ENCODE assay signal across 25 mouse cellular contexts in the genomic region with DNA sequence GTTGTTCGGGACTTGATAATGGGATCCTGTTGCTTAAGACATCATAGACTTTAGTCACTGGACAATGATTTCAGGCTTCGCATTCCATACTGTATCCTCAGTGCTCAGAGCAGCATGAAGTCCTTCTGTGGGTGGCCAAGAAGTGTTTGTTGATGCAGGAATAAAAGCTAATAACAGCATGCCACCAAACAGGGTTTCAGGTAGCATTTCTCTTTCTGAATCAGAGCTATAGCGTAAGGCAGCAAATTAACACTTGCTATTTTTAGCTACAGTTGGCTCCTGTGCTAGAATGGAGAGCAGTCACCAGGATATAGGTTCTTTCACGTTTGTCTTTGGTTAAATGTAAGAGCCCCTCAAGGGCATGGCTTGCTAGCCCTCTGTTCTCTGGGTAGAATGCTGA. TPM values are rescaled to one million over a fixed set of nuclear protein-coding genes. Genes with fewer than 3 reads are reported as not detected.
DNase-seq lines count a peak whose midpoint lies in the region; ATAC-seq and TF ChIP-seq lines count a peak whose summit lies in the region.
"Had no signal": no experiment of that assay in that cellular context is flagged by ENCODE, and none has a peak within 500 bp of the region (broad histone marks: within the 10 kb centered on the region; RNA-seq: fewer than 3 reads in every experiment).

No protein-coding gene starts in this region.

- no peak overlapping the region for H3K4me3 ChIP-seq in forebrain, embryonic 15.5 days
- H3K4me3 ChIP-seq in forebrain, embryonic 16.5 days (replicated peaks; ENCODE audit: low read length): no peak overlapping the region
- H3K4me3 ChIP-seq in midbrain, embryonic 11.5 days (ENCODE audit: low read depth, low read length): no peak overlapping the region
- H3K4me3 ChIP-seq in midbrain, embryonic 13.5 days (replicated peaks): no peak overlapping the region
- H3K4me3 ChIP-seq: embryonic facial prominence, embryonic 12.5 days; embryonic facial prominence, embryonic 15.5 days; hindbrain, embryonic 12.5 days; hindbrain, embryonic 15.5 days; intestine, embryonic 15.5 days had no signal

- H3K4me1 ChIP-seq in forebrain, embryonic 15.5 days: no peaks in the 10 kb centered on the region
- peaks cover 4% of the 10 kb centered on the region; the same call in 1 of the 2 replicates for H3K4me1 ChIP-seq in forebrain, embryonic 16.5 days (replicated peaks; ENCODE audit: control insufficient read depth, insufficient read depth, low read length)
- H3K4me1 ChIP-seq in midbrain, embryonic 11.5 days (ENCODE audit: control insufficient read depth, insufficient read depth, low read length): no peaks in the 10 kb centered on the region
- H3K4me1 ChIP-seq in midbrain, embryonic 13.5 days (replicated peaks): no peaks in the 10 kb centered on the region
- H3K4me1 ChIP-seq: embryonic facial prominence, embryonic 12.5 days; embryonic facial prominence, embryonic 15.5 days; hindbrain, embryonic 15.5 days; intestine, embryonic 15.5 days had no signal

- TF ChIP-seq POLR2A in brain, embryonic 14.5 days (IDR thresholded peaks at IDR 0.05; ENCODE audit: borderline replicate concordance, extremely low read depth, insufficient read depth, insufficient read length, poor library complexity, severe bottlenecking): no peak

- H3K9me3 ChIP-seq in forebrain, embryonic 15.5 days: no peaks in the 10 kb centered on the region
- no peaks in the 10 kb centered on the region for H3K9me3 ChIP-seq in forebrain, embryonic 16.5 days (ENCODE audit: control insufficient read depth, low read length)
- H3K9me3 ChIP-seq in midbrain, embryonic 11.5 days (ENCODE audit: control insufficient read depth, low read length): no peaks in the 10 kb centered on the region
- H3K9me3 ChIP-seq in midbrain, embryonic 13.5 days: no peaks in the 10 kb centered on the region
- H3K9me3 ChIP-seq: embryonic facial prominence, embryonic 12.5 days; embryonic facial prominence, embryonic 15.5 days; hindbrain, embryonic 12.5 days; hindbrain, embryonic 15.5 days; intestine, embryonic 15.5 days had no signal

- DNase-seq in cerebellum, adult 8-10 months: no peak
- peak; percentile 47 for DNase-seq in midbrain, embryonic 11.5 days (ENCODE audit: low spot score, missing footprints)
- peak; percentile 9 for DNase-seq in brain, embryonic 14.5 days (ENCODE audit: low read depth)
- DNase-seq in gastrocnemius, postnatal 36 days: no peak
- DNase-seq: adrenal gland, postnatal 10 days; adrenal gland, postnatal 36 days; cerebellum, adult 18-20 months; cerebellum, adult 9-11 months; cerebellum, postnatal 25 days; gastrocnemius, postnatal 10 days; heart, adult 11 months; kidney, adult 18-20 months had no signal

- H3K27ac ChIP-seq in forebrain, embryonic 15.5 days (replicated peaks): no peak overlapping the region
- no peak overlapping the region for H3K27ac ChIP-seq in forebrain, embryonic 16.5 days (ENCODE audit: low read length)
- no peak overlapping the region for H3K27ac ChIP-seq in midbrain, embryonic 11.5 days (ENCODE audit: low read depth, low read length)
- H3K27ac ChIP-seq in midbrain, embryonic 13.5 days: no peak overlapping the region
- H3K27ac ChIP-seq: embryonic facial prominence, embryonic 12.5 days; embryonic facial prominence, embryonic 15.5 days; hindbrain, embryonic 12.5 days; hindbrain, embryonic 15.5 days; intestine, embryonic 15.5 days had no signal

- 62% methylated on average over 4 of the region's 4 CpGs for WGBS in forebrain, embryonic 15.5 days
- 62% methylated on average over 4 of the region's 4 CpGs for WGBS in forebrain, embryonic 16.5 days
- WGBS in midbrain, embryonic 11.5 days: 77% methylated on average over 4 of the region's 4 CpGs
- 70% methylated on average over 4 of the region's 4 CpGs for WGBS in midbrain, embryonic 13.5 days

- no peak overlapping the region for H3K9ac ChIP-seq in forebrain, embryonic 15.5 days (replicated peaks)
- H3K9ac ChIP-seq in forebrain, embryonic 16.5 days (replicated peaks; ENCODE audit: low read depth, low read length): no peak overlapping the region
- no peak overlapping the region for H3K9ac ChIP-seq in midbrain, embryonic 11.5 days (ENCODE audit: low read length)
- H3K9ac ChIP-seq in midbrain, embryonic 13.5 days (replicated peaks): no peak overlapping the region
- H3K9ac ChIP-seq: embryonic facial prominence, embryonic 12.5 days; embryonic facial prominence, embryonic 15.5 days; hindbrain, embryonic 12.5 days; hindbrain, embryonic 15.5 days; intestine, embryonic 15.5 days had no signal

- ATAC-seq in cerebellum, adult (ENCODE audit: insufficient number of reproducible peaks, low FRiP score, low TSS enrichment): 0 out of 2 replicates have a peak, but pooled peaks have one; percentile 41
- 0 out of 2 replicates have a peak, but pooled peaks have one; percentile 6 for ATAC-seq in forebrain, embryonic 15.5 days (replicated peaks)
- ATAC-seq in forebrain, embryonic 16.5 days: no peak; the same call in 1 of the 2 replicates
- ATAC-seq in midbrain, embryonic 11.5 days (ENCODE audit: low FRiP score): no peak
- ATAC-seq in midbrain, embryonic 13.5 days: no peak
- ATAC-seq: intestine, embryonic 15.5 days; Patski had no signal

- H3K36me3 ChIP-seq in forebrain, embryonic 15.5 days: no peaks in the 10 kb centered on the region
- H3K36me3 ChIP-seq in forebrain, embryonic 16.5 days (ENCODE audit: control insufficient read depth, insufficient read depth): no peaks in the 10 kb centered on the region
- no peaks in the 10 kb centered on the region for H3K36me3 ChIP-seq in midbrain, embryonic 11.5 days (ENCODE audit: control insufficient read depth, insufficient read depth, low read length)
- no peaks in the 10 kb centered on the region for H3K36me3 ChIP-seq in midbrain, embryonic 13.5 days
- H3K36me3 ChIP-seq: embryonic facial prominence, embryonic 12.5 days; embryonic facial prominence, embryonic 15.5 days; hindbrain, embryonic 12.5 days; hindbrain, embryonic 15.5 days; intestine, embryonic 15.5 days had no signal

- intact Hi-C loops in gastrocnemius, postnatal 36 days (cut with DNase I): no loop called here

- H3K4me2 ChIP-seq in forebrain, embryonic 15.5 days (replicated peaks): no peak overlapping the region
- H3K4me2 ChIP-seq in forebrain, embryonic 16.5 days (ENCODE audit: low read length): no peak overlapping the region
- H3K4me2 ChIP-seq in midbrain, embryonic 11.5 days: no peak overlapping the region
- H3K4me2 ChIP-seq in midbrain, embryonic 13.5 days (replicated peaks): no peak overlapping the region
- H3K4me2 ChIP-seq: embryonic facial prominence, embryonic 12.5 days; embryonic facial prominence, embryonic 15.5 days; heart, embryonic 11.5 days; hindbrain, embryonic 12.5 days; hindbrain, embryonic 15.5 days; intestine, embryonic 15.5 days had no signal

- H3K27me3 ChIP-seq in forebrain, embryonic 15.5 days: no peaks in the 10 kb centered on the region
- no peaks in the 10 kb centered on the region for H3K27me3 ChIP-seq in forebrain, embryonic 16.5 days (replicated peaks; ENCODE audit: control insufficient read depth, insufficient read depth, low read length)
- H3K27me3 ChIP-seq in midbrain, embryonic 11.5 days (ENCODE audit: control insufficient read depth, insufficient read depth, low read length): no peaks in the 10 kb centered on the region
- no peaks in the 10 kb centered on the region for H3K27me3 ChIP-seq in midbrain, embryonic 13.5 days
- H3K27me3 ChIP-seq: embryonic facial prominence, embryonic 12.5 days; embryonic facial prominence, embryonic 15.5 days; hindbrain, embryonic 12.5 days; hindbrain, embryonic 15.5 days; intestine, embryonic 15.5 days; Patski had no signal

- TF ChIP-seq CTCF in brain, embryonic 14.5 days (IDR thresholded peaks at IDR 0.05; ENCODE audit: borderline replicate concordance, extremely low read depth, insufficient read depth, insufficient read length): no peak

RNA-seq across cellular contexts. Expression of a gene that starts 40.3 kb away (rescaled TPM):
- polyA plus RNA-seq in forebrain, embryonic 15.5 days (2015; fragmentation: Nextera tagmentation; extraction: Ambion mirVana): 33.9 and 38.2 TPM in 2 replicates
- 43.5 and 45.0 TPM in 2 replicates for polyA plus RNA-seq in forebrain, embryonic 16.5 days (2015; fragmentation: Nextera tagmentation; extraction: Ambion mirVana)
- polyA plus RNA-seq in midbrain, embryonic 11.5 days (2014; fragmentation: Nextera tagmentation; extraction: Ambion mirVana): 11.6 and 12.9 TPM in 2 replicates
- 30.3 and 32.5 TPM in 2 replicates for polyA plus RNA-seq in midbrain, embryonic 13.5 days (2015; fragmentation: Nextera tagmentation; extraction: Ambion mirVana)
- polyA plus RNA-seq in brain, embryonic 14.5 days (2012; rRNA removed): 49.7 and 62.2 TPM in 2 replicates
- total RNA-seq in gastrocnemius, postnatal 36 days (2021): under 1 TPM; 0.51 to 0.69 TPM
- total RNA-seq: common myeloid progenitor, adult 5-6 weeks; hematopoietic stem cell, adult 5-6 weeks had no signal

Comparison
In these comparisons a context has a peak if more than half of its experiments do, and no peak if none do; other contexts are left out.
1. ATAC-seq: peak in cerebellum, adult (single experiment) and forebrain, embryonic 15.5 days (single experiment); none in forebrain, embryonic 16.5 days (single experiment), midbrain, embryonic 11.5 days (single experiment) and midbrain, embryonic 13.5 days (single experiment).
2. DNase-seq: peak in midbrain, embryonic 11.5 days (single experiment) and brain, embryonic 14.5 days (single experiment); none in cerebellum, adult 8-10 months (single experiment) and gastrocnemius, postnatal 36 days (0 of 2).